Mouse (Mus musculus) C2C12 (cell line): Measurements from ENCODE around the gene Rps3.

ENCODE experiments used
- CEBPB ChIP-seq: IDR thresholded peaks from one replicate; pipeline ENCODE4 v1.6.1; 2011; ENCODE audit warnings: low read depth, mild to moderate bottlenecking, control low read depth, moderate library complexity
- CTCF ChIP-seq: IDR thresholded peaks from one replicate; pipeline ENCODE4 v1.5.1; 2011; ENCODE audit not compliant: control insufficient read depth, insufficient read depth, insufficient read length
- FOSL1 ChIP-seq: IDR thresholded peaks from one replicate; pipeline ENCODE4 v1.8.0; 2011; ENCODE audit warnings: mild to moderate bottlenecking, low read length; ENCODE audit not compliant: poor library complexity, insufficient read depth, severe bottlenecking
- MAX ChIP-seq: IDR thresholded peaks from one replicate; pipeline ENCODE4 v1.6.1; 2011; ENCODE audit warnings: mild to moderate bottlenecking, control low read depth
- MYOG ChIP-seq: IDR thresholded peaks from one replicate; pipeline ENCODE4 v1.6.1; 2011; ENCODE audit not compliant: control insufficient read depth, insufficient read length; ENCODE audit errors: extremely low read depth
- USF1 ChIP-seq: IDR thresholded peaks from one replicate; pipeline ENCODE4 v1.6.1; 2011; ENCODE audit warnings: low read depth, mild to moderate bottlenecking, control low read depth, moderate library complexity

- no peak for TF ChIP-seq CTCF
- no peak for TF ChIP-seq CEBPB
- no peak for TF ChIP-seq FOSL1
- no peak for TF ChIP-seq USF1
- no peak for TF ChIP-seq MAX
- TF ChIP-seq MYOG = no peak
Observed at GRCm38 (mm10) chr7:99448619-99449018, 34.9 kb downstream of the Rps3 start.
